Mouse (Mus musculus): ENCODE data around the gene Stag2. TPM values are rescaled to one million over a fixed set of nuclear protein-coding genes. Genes with fewer than 3 reads are reported as not detected.

Stag2 gene
- total RNA-seq (2014; fragmentation: Nextera tagmentation): 65.2 and 118 TPM in 2 replicates
- total RNA-seq (2017): 508 and 636 TPM in 2 replicates

DNA sequence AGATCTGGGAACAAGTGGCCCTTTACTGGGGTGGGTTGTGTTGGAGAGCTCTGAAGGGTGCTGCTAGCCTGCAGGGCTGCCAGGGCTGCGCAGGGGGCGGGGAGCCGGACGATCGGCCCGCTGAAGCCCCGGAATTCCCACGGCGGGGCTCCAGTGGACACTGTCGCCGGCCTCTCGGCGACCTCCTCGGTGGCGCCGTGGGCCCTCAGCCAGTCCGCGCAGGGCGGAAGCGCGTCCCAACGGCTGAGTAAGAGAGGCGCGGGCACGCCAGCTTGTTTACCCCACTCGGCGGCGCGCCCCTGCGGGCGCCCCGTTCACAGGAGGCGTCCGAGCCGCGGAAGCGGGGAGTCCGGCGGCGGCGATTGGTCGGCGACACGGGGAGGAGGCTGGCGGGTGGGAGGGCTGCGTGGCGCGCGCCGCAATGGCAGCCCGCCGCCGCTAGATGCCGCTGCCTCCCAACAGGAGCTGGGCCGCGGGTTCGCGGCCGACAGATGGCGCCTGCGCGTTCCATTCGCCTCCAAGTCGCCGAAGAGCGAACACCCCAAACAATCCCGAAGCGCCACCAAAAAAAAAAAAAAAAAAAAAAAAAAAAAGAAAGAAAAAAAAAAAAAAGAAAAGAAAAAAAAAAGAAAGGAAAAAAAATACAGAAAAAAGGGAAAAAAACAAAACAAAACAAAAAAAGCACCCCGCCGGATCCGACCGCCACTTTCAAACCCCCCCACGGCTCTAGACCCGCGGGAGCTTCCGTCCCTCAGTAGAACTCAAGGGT is at the start of gene Stag2:
Stag2 (plus strand) TSS at position 530 of the 769 bp plus-strand sequence.
- ATAC-seq (replicated peaks; ENCODE audit: low FRiP score, low TSS enrichment, poor library complexity, severe bottlenecking): peak; percentile 72

DNA sequence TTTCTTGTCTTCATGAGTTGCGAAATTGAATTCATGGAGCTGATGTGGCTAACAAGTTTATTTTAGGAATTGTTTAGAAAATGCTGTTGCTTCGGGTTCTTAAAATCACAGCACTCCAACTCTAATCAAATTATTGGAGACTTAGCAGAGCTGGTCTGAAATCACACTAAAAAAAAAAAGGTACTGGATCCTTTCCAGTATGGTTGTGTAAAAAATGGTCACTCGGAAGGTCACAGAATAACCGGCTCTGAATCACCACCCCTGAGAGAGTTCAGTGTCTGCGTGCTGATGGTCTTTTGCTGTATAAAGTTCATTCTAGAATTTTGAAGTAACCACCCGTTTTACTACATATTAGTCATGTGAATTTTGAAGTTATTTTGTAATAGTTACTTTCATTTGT is 42.0 kb upstream of the Stag2 start:
- no peak for ATAC-seq (replicated peaks; ENCODE audit: low FRiP score, low TSS enrichment, poor library complexity, severe bottlenecking)

DNA sequence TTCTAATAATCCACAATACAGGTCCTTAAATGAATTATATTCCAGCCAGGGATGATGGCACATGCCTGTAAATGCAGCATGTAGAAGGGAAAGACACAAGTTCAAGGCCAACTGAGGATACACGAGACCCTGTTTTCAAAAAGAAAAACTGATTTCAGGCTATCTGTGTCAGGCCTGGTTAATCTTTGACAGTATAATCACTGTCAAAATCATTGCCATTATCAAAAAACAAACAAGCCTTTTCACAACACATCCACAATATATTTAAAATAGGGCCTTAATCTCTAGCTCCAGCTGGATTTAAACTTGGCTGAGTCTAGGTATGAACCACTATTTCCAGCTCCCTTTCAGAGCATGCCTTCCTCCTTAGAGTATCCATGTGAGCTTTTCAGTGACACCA is 38.5 kb upstream of the Stag2 start:
- ATAC-seq (replicated peaks; ENCODE audit: low FRiP score, low TSS enrichment, poor library complexity, severe bottlenecking): no peak

DNA sequence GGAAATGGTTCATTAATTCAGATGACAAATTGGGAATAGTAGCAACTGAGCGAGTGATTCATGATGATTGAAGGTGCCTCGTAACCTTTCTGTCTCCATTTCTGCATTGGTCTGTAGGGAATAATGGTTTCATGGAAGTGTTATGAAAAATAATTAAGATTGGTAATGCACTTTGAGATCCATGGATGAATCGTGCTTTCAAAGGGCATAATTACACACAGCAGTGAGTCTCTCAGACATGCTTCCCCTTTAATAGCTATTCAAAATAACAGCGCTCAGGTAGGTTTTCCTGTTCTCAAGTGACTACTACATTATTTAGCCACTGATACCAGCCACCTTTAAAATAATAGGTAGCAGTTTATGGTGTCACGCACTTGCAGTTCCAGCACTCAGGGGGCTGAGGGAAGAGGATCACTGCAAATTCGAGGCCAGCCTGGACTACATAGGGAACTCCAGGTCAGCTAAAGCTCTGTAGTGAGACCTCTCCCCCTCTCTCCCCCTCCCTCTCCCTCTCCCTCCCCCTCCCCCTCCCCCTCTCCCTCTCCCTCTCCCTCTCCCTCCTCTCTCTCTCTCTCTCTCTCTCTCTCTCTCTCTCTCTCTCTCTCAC is 29.6 kb upstream of the Stag2 start:
- ATAC-seq (replicated peaks; ENCODE audit: low FRiP score, low TSS enrichment, poor library complexity, severe bottlenecking): no peak

DNA sequence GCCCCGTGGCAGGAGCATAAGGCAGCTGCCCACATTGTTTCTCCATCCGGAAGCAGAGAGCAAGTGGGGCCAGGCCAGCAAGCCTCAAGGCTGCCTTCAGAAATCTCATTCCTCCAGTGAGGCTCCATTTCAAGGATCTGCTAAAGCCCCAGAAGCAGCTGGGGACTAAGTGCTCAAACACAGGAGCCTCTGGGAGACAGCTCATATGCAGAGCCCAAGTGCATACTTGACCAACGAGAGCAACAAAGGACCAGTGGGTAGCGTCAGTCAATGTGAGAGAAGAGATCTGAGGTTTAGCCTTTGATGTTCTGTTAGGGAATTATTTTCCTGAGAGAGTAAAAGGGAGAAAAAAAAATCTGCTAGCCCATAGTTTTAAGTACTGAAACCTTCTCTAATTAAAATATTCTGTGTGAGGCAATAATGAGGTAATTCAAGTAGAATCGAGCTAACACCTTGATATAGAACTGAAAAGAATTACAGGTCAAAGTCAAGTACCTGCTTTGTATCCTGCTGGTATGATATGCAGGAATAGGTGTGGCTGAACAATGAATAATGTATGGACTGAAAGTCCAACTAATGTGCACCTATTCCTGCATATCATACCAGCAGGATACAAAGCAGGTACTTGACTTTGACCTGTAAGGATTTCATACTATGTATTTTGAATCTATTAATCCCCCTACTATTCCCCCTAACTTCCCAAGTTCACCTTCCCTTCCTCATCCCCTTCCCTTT is 24.0 kb upstream of the Stag2 start:
- ATAC-seq (replicated peaks; ENCODE audit: low FRiP score, low TSS enrichment, poor library complexity, severe bottlenecking): no peak

DNA sequence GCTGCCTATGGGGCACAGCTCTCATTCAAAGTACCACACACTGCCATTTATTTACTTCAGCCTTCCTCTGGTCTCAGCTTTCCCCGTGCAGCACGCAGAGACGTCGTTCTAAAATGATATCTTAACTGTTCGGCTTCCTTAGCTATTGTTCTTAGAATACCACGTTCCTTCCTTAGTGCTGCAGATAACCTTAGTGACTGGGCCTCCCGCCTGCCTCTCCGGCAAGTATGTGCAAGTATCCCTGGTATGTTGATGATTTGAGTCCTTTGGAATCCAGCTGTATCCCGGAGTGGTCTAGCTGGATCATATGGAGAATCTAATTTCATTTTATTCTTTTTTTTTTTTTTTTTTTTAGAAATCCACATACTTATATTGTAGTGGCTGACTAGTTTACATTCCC is 9.2 kb upstream of the Stag2 start:
- no peak for ATAC-seq (replicated peaks; ENCODE audit: low FRiP score, low TSS enrichment, poor library complexity, severe bottlenecking)

DNA sequence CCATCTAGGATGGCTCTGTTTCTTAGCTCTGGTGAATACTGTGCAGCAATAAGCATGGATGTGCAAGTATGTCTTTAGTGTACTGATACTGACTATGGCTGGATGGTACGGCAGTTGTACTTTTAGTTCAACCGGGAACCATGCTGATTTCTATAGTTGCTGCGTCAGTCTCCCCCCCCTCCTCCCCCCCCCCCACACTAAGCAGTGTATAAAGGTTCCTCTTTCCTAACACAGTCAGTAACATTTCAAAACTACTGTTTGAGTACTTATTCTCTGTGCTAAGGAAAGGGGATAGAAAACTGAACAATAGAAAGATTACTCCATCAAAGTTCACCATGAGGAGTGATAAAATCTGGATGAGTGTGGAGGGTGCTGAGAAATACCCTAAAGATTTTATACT is 6.5 kb upstream of the Stag2 start:
- ATAC-seq (replicated peaks; ENCODE audit: low FRiP score, low TSS enrichment, poor library complexity, severe bottlenecking): no peak

DNA sequence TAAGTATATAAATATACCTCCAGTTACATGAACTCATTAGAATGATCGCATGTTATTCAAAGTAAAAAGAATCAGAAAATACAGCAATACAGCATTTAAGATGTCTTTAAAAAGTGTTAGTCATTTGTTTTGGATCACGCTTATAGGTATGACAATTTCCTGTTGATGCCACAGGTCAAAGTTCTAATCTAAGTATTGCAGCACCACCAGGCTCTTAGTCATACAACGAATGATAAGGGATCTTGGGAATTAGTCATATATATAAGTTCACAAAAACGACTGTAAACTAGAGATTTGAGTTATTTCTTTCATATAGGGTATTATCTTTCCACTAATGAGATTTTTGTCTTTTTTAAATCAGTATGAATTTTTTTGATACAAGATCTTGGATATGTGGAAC is 5.1 kb upstream of the Stag2 start:
- ATAC-seq (replicated peaks; ENCODE audit: low FRiP score, low TSS enrichment, poor library complexity, severe bottlenecking): no peak

DNA sequence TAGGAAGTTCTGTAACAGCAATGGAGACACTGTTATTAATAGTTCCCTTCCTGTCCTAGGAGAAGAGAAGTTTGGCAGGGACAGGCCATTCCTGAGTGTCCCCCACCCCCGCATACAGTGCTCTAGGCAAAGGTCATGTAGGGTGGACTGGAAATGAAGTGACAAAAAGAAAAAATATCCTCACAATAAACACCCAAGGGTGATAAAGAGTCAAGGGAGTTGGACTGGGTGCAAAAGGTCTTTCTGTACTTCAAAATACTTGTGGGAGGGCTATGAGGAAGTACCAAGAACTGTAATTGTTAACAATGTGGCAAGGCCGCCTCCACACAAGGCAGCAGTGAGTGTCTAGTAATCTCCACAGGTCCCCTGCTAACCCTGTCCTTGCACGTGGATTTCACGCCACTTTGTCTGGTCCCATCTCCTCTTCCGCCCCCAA is 1.1 kb upstream of the Stag2 start:
- ATAC-seq (replicated peaks; ENCODE audit: low FRiP score, low TSS enrichment, poor library complexity, severe bottlenecking): no peak

DNA sequence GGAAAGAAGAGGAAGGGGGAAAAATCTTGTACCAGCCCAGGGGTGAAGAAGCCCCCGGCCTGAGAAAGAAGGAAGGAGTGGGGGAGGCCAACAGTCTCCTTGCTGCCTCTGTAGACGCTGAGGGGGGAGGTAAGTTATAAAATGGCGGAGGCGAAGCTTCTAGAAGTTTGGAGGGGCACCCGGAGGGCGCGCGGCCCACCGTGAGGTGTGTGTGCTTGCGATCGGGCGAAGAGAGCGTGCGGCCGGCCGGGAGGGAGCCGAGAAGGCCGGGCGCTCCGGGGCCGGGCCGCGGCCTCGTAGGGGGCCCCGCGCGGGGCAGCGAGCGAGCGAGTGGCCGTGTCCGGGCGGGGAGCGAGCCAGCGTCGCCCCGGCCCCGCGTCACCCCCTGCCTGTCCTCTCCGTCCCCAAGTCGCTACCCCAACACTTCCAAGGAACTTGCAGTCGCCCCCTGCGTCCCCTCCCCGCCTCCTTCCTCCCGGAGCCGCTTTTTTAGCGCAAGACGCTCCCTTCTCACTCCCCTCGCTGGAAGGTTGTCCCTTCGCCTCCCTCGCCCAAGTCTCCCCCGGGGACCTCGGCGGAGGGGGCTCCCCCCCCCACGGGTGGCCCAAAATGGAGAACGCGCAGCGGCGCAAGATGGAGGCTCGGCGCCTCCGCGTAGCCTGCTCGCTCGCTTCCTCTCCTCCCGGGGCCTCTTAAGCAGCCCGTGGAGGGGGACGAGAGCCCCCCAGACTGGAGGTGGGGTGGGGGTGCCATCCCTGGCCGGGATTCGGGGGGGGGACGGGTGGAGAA is 634 bp downstream of the Stag2 start:
- ATAC-seq (replicated peaks; ENCODE audit: low FRiP score, low TSS enrichment, poor library complexity, severe bottlenecking): no peak

DNA sequence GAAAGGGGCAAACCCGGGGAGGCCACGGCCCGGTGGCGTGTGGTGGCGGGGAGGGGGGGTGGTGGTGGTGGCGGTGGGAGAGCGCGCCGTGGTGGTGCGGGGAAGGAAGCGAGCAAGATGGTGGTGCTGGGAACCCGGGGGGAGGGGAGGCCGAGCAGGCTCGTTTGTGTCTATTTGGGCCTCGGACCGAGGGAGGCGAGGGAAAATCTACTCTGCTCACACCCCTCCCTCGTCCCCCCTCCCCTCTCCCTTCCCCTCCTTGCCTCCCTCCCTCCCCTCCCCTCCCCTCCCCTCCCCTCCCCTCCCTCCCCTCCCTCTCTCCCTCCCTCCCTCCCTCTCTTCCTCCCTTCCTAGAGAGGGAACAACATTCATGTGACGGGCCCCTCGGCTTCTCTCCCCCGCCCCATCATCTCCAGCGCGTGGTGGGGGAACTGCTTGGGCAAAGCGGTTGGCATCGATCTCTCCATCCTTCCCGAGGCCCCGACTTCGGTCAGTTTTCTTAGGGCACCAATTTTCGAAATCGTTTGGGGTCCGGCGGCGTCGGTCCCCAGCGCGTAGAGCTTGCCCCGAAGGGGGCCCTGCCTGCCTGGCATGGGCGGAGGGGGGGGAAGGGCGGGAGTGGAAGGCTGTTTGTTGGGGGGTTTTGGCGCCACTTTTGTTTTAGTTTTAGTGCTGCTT is 1.4 kb downstream of the Stag2 start:
- ATAC-seq (replicated peaks; ENCODE audit: low FRiP score, low TSS enrichment, poor library complexity, severe bottlenecking): peak; percentile 59

DNA sequence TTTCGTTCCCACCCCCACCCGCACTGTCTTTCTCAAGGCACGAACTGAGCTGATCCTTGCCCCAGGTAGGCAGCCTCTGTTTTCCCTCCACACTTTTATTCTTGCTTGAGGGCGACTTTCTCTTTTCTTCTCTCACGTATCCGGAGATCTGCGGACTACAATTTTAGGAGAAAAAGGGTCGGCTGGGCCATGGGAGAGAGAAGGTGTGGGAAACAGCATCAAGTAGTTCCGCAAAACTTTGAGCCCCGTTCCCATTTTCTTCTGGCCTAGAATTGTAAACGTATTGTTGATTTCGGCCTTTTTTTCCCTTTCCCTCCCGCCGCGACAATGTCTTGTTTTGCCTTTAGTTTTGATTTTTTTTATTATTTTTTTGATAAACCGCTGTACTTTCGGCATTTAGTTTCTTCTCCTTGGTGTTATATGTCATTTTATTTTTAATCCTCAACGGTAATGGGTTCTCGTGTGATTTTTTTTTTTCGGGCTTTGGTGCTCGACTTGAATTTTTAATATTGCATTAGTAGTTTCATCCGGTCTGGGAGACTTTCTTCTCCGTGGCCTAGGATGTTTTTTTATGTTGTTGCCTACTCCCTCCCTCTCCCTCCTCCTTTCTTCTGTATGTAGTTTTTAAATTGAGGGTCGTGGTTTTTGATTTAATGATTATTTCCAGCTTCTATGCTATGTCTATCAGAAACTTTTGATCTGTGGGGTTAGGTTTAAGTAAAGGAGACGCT is 2.1 kb downstream of the Stag2 start:
- ATAC-seq (replicated peaks; ENCODE audit: low FRiP score, low TSS enrichment, poor library complexity, severe bottlenecking): no peak

DNA sequence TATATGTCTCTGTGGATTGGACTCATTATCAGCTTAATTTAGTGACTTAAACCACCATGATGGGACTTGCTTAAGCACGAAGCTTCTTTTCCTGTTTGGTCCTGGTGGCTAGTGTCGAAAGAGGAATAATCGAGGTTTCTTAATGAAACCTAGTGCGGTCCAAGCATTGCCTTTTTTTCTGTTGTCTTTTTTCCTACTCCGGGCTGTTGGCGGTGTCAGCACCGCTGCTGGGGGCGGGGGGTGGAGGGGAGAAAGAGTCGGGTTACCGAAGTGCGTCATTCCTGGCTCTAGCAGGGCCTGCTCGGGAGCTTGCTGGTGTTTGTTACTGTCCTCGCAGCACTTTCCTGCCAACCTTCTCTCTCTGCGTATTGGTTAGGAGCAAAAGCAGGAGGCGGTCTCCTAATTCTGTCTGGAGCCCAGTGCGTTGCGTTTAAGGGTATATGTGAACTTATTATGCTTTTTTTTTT is 2.8 kb downstream of the Stag2 start:
- peak; percentile 87 for ATAC-seq (replicated peaks; ENCODE audit: low FRiP score, low TSS enrichment, poor library complexity, severe bottlenecking)

DNA sequence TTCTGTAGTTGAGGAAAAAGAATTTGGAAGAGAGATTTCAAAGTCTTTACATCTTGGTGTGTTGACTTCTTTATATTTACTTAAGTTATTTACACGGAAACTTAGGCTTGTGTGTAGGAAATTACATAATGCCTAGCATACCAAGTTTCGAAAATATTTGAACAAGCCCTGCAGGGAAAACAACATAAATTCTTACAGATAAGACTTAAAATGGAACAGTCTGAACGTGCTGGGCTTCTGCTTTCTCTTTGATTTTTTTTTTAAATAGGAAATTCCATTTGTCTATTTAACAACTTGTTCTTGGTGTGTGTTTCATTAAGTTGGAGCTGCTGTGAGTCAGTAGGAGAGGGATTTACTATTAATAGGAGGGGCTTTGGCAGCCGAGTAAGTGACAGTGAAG is 3.9 kb downstream of the Stag2 start:
- no peak for ATAC-seq (replicated peaks; ENCODE audit: low FRiP score, low TSS enrichment, poor library complexity, severe bottlenecking)

DNA sequence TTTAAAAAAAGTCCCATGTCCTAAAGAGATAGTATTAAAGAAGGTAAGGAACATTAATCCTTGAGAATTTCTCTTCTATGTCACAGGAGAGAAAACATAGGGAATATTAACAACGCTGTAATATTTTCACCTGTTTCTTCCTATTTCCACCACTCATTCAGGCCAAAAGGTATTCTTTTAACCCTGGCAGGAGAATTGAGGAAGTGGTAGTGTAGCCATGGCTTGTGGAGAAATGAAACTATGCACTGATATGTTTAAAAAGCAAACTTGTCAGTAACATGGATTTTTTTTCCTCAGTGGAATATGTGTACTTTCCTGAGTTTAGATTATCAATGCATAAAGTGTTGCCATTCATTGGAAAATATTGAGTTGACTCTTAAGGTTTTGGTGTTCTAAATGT is 16.3 kb downstream of the Stag2 start:
- ATAC-seq (replicated peaks; ENCODE audit: low FRiP score, low TSS enrichment, poor library complexity, severe bottlenecking): no peak

DNA sequence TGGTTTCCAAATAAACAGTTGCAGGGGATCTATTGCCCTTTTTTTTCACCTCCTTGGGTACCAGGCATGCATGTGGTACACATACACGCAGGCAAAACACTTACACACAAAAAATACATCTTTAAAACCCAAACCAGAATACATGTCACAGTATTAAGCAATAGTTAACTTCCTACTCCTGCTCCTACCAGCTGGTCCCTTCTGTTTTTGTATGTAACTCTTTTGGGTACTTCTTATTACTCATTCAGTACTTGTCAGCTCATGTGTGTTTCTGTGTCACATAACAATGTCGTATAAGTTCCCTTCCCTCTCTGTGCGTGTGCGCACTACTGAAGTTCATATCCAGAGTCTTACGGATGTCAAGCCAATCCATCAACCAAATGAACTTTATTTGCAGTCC is 21.7 kb downstream of the Stag2 start:
- no peak for ATAC-seq (replicated peaks; ENCODE audit: low FRiP score, low TSS enrichment, poor library complexity, severe bottlenecking)

DNA sequence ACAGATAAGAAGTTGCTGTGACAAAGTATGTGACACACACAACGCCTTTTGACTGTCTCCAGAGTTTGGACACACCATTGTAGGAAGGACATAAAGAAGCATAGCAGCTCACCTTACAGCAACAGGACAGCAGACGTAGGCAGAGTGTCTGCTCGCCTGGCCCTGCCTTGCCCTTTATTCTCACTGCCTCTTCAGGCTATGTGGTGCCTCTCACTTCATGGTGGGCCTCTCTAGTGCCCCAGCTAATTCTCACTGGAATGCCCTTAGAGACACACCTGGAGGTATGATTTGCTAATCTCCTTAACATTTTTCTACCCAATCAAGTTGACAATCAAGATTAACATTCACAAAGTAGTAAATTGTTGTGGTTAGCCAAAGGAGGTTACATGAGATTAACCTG is 38.5 kb downstream of the Stag2 start:
- no peak for ATAC-seq (replicated peaks; ENCODE audit: low FRiP score, low TSS enrichment, poor library complexity, severe bottlenecking)

DNA sequence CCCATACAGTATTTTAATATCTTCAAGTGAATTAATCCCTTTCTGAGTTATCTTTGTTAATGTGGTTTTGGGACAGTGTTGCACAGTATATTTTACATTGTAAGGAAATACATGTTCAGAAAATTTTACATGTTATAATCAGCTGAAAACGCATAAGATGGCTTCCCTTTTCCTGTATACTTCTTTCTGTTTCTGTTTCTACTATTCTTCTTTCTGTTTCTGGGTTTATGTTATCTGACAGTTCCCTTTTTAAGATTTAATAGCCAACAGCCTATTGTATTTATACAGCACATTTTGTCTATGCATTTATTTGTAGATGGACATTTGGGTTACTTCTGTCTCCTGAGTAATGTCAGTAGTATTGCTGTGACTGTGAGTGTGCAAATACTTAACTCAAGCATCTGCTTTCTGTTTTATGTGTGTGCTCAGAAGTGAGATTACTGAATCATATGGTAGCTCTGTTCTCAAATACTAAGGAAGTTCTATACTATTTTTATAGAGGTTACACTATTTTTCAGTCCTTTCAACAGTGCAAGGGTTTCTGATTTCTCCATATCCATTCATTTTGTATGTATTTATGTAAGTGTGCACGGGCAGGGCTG is 39.8 kb downstream of the Stag2 start:
- ATAC-seq (replicated peaks; ENCODE audit: low FRiP score, low TSS enrichment, poor library complexity, severe bottlenecking): no peak
